Mouse (Mus musculus) kidney, embryonic 14.5 days (tissue): ENCODE data around the gene Klk1b9. TPM values are rescaled to one million over a fixed set of nuclear protein-coding genes. Genes with fewer than 3 reads are reported as not detected.

Experiments used
- ATAC-seq: fragments of 200-750 bp; cut with Nextera tagmentation; 2 replicates; pipeline ENCODE4 v1.8.0; 2017; ENCODE audit warnings: moderate number of reproducible peaks, mild to moderate bottlenecking, moderate TSS enrichment, moderate library complexity; ENCODE audit not compliant: low FRiP score, low TSS enrichment
- H3K27ac ChIP-seq: fragments of 300-500 bp; sonication (generic); 2 replicates; pipeline ENCODE4 v1.5.1; 2014; ENCODE audit warnings: low read depth, mild to moderate bottlenecking, low read length, moderate library complexity, mixed read lengths
- H3K27me3 ChIP-seq: fragments of 300-500 bp; sonication (generic); 2 replicates; pipeline ENCODE4 v1.6.1; 2014; ENCODE audit warnings: mild to moderate bottlenecking, low read length; ENCODE audit not compliant: control insufficient read depth, insufficient read depth
- H3K36me3 ChIP-seq: fragments of 300-500 bp; sonication (generic); 2 replicates; pipeline ENCODE4 v1.6.1; 2014; ENCODE audit warnings: low read length, mixed read lengths; ENCODE audit not compliant: control insufficient read depth, insufficient read depth
- H3K4me1 ChIP-seq: fragments of 300-500 bp; sonication (generic); 2 replicates; pipeline ENCODE4 v1.6.1; 2014; ENCODE audit warnings: low read length, mixed read lengths; ENCODE audit not compliant: control insufficient read depth, insufficient read depth
- H3K4me2 ChIP-seq: fragments of 300-500 bp; sonication (generic); replicated peaks from 2 replicates; pipeline ENCODE4 v1.6.1; 2014; ENCODE audit warnings: low read depth, mild to moderate bottlenecking, low read length
- H3K4me3 ChIP-seq: fragments of 300-500 bp; sonication (generic); 2 replicates; pipeline ENCODE4 v1.5.1; 2014; ENCODE audit warnings: mild to moderate bottlenecking, low read length
- H3K9ac ChIP-seq: fragments of 300-500 bp; sonication (generic); 2 replicates; pipeline ENCODE4 v1.6.1; 2014; ENCODE audit warnings: low read depth, mild to moderate bottlenecking, low read length, moderate library complexity
- H3K9me3 ChIP-seq: fragments of 300-500 bp; sonication (generic); 2 replicates; pipeline ENCODE4 v1.6.1; 2016; ENCODE audit warnings: low read length; ENCODE audit not compliant: control insufficient read depth
- WGBS: fragments of 180-500 bp; shearing (Covaris S2); extraction: QIAGEN DNeasy Blood & Tissue Kit; methylation state at CpG from one replicate; pipeline ENCODE4 v1.1.7; 2014; 5-methylcytosine and 5-hydroxymethylcytosine counted together
- polyA plus RNA-seq: library from polyadenylated mRNA; unstranded; fragments of >200 nt; fragmentation: Nextera tagmentation; extraction: Ambion mirVana; gene quantifications from 2 replicates; pipeline ENCODE4 v1.2.1, GENCODE M21; 2014

Gene Klk1b9
- polyA plus RNA-seq, 1 experiment from 2014 or later = not detected

- Histone ChIP-seq H3K9ac (no peak overlapping the region), H3K9me3 (no peaks in the 10 kb centered on the region), H3K4me2 (no peak overlapping the region), H3K36me3 (no peaks in the 10 kb centered on the region), H3K27me3 (no peaks in the 10 kb centered on the region), H3K4me3 (no peak overlapping the region), H3K4me1 (no peaks in the 10 kb centered on the region), H3K27ac (no peak overlapping the region)
- 88% methylated on average over 5 of the region's 5 CpGs for WGBS
- no peak for ATAC-seq
These were observed 39.2 kb downstream of the Klk1b9 start for GRCm38 (mm10) chr7:44015071-44015470.

Other genes starting within 250 kb of the Klk1b9 start
- not detected in 2 replicates for gene Klk12, start 207.2 kb upstream of the Klk1b9 start, polyA plus RNA-seq
- 0.27 TPM in 1 of 2 replicates, not detected in the other for gene Klk11, start 201.5 kb upstream of the Klk1b9 start, polyA plus RNA-seq
- 0.41 and 1.3 TPM in 2 replicates for gene Klk10, start 195.0 kb upstream of the Klk1b9 start, polyA plus RNA-seq
- 0.26 TPM in 1 of 2 replicates, not detected in the other for gene Klk9, start 184.2 kb upstream of the Klk1b9 start, polyA plus RNA-seq
- gene Klk8, start 178.5 kb upstream of the Klk1b9 start, polyA plus RNA-seq = 38.2 and 43.5 TPM in 2 replicates
- gene Klk7, start 164.8 kb upstream of the Klk1b9 start, polyA plus RNA-seq = 0.13 TPM in 1 of 2 replicates, not detected in the other
- gene Klk6, start 151.6 kb upstream of the Klk1b9 start, polyA plus RNA-seq = not detected in 2 replicates
- gene Klk5, start 134.1 kb upstream of the Klk1b9 start, polyA plus RNA-seq = not detected in 2 replicates
- gene Klk4, start 94.9 kb upstream of the Klk1b9 start, polyA plus RNA-seq = 0.28 TPM in 1 of 2 replicates, not detected in the other
- gene Klk15, start 42.3 kb upstream of the Klk1b9 start, polyA plus RNA-seq = not detected in 2 replicates
- gene Klk1b8, start 25.4 kb upstream of the Klk1b9 start, polyA plus RNA-seq = not detected in 2 replicates
- not detected in 2 replicates for gene Klk1b1, start 9.3 kb upstream of the Klk1b9 start, polyA plus RNA-seq
- not detected in 2 replicates for gene Klk1b11, start 19.8 kb downstream of the Klk1b9 start, polyA plus RNA-seq
- not detected in 2 replicates for gene Klk1b26, start 36.1 kb downstream of the Klk1b9 start, polyA plus RNA-seq
- not detected in 2 replicates for gene Klk1b27, start 76.2 kb downstream of the Klk1b9 start, polyA plus RNA-seq
- gene Klk1b21, start 126.3 kb downstream of the Klk1b9 start, polyA plus RNA-seq = not detected in 2 replicates
- gene Klk1b22, start 136.6 kb downstream of the Klk1b9 start, polyA plus RNA-seq = not detected in 2 replicates
- not detected in 2 replicates for gene Klk1b16, start 160.7 kb downstream of the Klk1b9 start, polyA plus RNA-seq
- not detected in 2 replicates for gene Klk1b24, start 212.2 kb downstream of the Klk1b9 start, polyA plus RNA-seq
- gene Klk1b3, start 222.1 kb downstream of the Klk1b9 start, polyA plus RNA-seq = not detected in 2 replicates
- not detected in 2 replicates for gene Klk1b4, start 231.4 kb downstream of the Klk1b9 start, polyA plus RNA-seq
- not detected in 2 replicates for gene Klk1b5, start 239.9 kb downstream of the Klk1b9 start, polyA plus RNA-seq
- 0.70 and 2.1 TPM in 2 replicates for gene Klk1, start 249.3 kb downstream of the Klk1b9 start, polyA plus RNA-seq